Mouse (Mus musculus): ENCODE measurements at regions not wholly inside any gene's neighbourhood (a gene's known extent, or its start where the extent isn't known, plus 50 kb on each side); places are given as distances from the start of the nearest gene placed in this dataset.

- TF ChIP-seq CTCF (IDR thresholded peaks at IDR 0.05 in 2 of 3, conservative IDR thresholded peaks at IDR 0.05 in 1 of 3; ENCODE audit: control insufficient read depth in 1 of 3, insufficient read depth in 1 of 3, low read depth in 2 of 3, low read length in 3 of 3, poor library complexity in 1 of 3, severe bottlenecking in 1 of 3) = no peak
- no peak for TF ChIP-seq POLR2AphosphoS2 (IDR thresholded peaks at IDR 0.05; ENCODE audit: low read length)
- no peak for TF ChIP-seq POLR2A (IDR thresholded peaks at IDR 0.05; ENCODE audit: control insufficient read depth in 1 of 2, insufficient read depth in 1 of 2, low read depth in 1 of 2, low read length in 2 of 2, poor library complexity in 1 of 2)
- TF ChIP-seq HCFC1 (IDR thresholded peaks at IDR 0.05; ENCODE audit: low read depth, low read length) = no peak
- no peak for TF ChIP-seq E2F4 (IDR thresholded peaks at IDR 0.05; ENCODE audit: borderline replicate concordance, low read depth, low read length)
- no peak for TF ChIP-seq TAL1 (IDR thresholded peaks at IDR 0.05; ENCODE audit: low read length)
- no peak for TF ChIP-seq POLR2AphosphoS5 (IDR thresholded peaks at IDR 0.05; ENCODE audit: borderline replicate concordance, low read depth, low read length)
- TF ChIP-seq ZC3H11A (IDR thresholded peaks at IDR 0.05; ENCODE audit: low read depth, low read length) = no peak
- no peak for TF ChIP-seq EP300 (IDR thresholded peaks at IDR 0.05; ENCODE audit: low read depth in 1 of 2, low read length in 2 of 2)
Measured at GRCm38 (mm10) chr15:59777307-59777871, 239.0 kb downstream of the 4933412E24Rik start.

Data from MEL (cell line).